Mouse (Mus musculus) liver, embryonic 11.5 days (tissue): Measurements from ENCODE around the gene Gabrb1. TPM values are rescaled to one million over a fixed set of nuclear protein-coding genes. Genes with fewer than 3 reads are reported as not detected.

ENCODE experiments used
- ATAC-seq: fragments of 200-750 bp; cut with Nextera tagmentation; replicated peaks from 2 replicates; pipeline ENCODE4 v1.8.0; 2017; ENCODE audit warnings: moderate number of reproducible peaks, mild to moderate bottlenecking, moderate TSS enrichment, moderate library complexity; ENCODE audit not compliant: low FRiP score
- DNase-seq: peaks from one replicate; pipeline ENCODE4 v3.0.0-alpha.2; 2017; ENCODE audit warnings: low spot score
- H3K27ac ChIP-seq: fragments of 300-500 bp; sonication (generic); 2 replicates; pipeline ENCODE4 v1.5.1; 2014; ENCODE audit warnings: mild to moderate bottlenecking, low read depth, low read length, control low read depth
- H3K27me3 ChIP-seq: fragments of 300-500 bp; sonication (generic); replicated peaks from 2 replicates; pipeline ENCODE4 v1.6.1; 2014; ENCODE audit warnings: low read length, mixed read lengths; ENCODE audit not compliant: control insufficient read depth, insufficient read depth
- H3K36me3 ChIP-seq: fragments of 300-500 bp; sonication (generic); 2 replicates; pipeline ENCODE4 v1.6.1; 2014; ENCODE audit warnings: mild to moderate bottlenecking, low read length, moderate library complexity, mixed read lengths; ENCODE audit not compliant: control insufficient read depth, insufficient read depth
- H3K4me1 ChIP-seq: fragments of 300-500 bp; sonication (generic); replicated peaks from 2 replicates; pipeline ENCODE4 v1.6.1; 2014; ENCODE audit warnings: low read length, mixed read lengths; ENCODE audit not compliant: control insufficient read depth, insufficient read depth
- H3K4me2 ChIP-seq: fragments of 300-500 bp; sonication (generic); 2 replicates; pipeline ENCODE4 v1.6.1; 2014; ENCODE audit warnings: mild to moderate bottlenecking, control low read depth, moderate library complexity
- H3K4me3 ChIP-seq: fragments of 300-500 bp; sonication (generic); 2 replicates; pipeline ENCODE4 v1.5.1; 2014; ENCODE audit warnings: low read depth, low read length, control low read depth
- H3K9ac ChIP-seq: fragments of 300-500 bp; sonication (generic); 2 replicates; pipeline ENCODE4 v1.6.1; 2014; ENCODE audit warnings: low read depth, low read length, control low read depth
- H3K9me3 ChIP-seq: fragments of 300-500 bp; sonication (generic); 2 replicates; pipeline ENCODE4 v1.6.1; 2016; ENCODE audit warnings: low read length, inconsistent platforms, mixed read lengths; ENCODE audit not compliant: control insufficient read depth
- WGBS: fragments of 180-500 bp; shearing (Covaris S2); extraction: QIAGEN DNeasy Blood & Tissue Kit; methylation state at CpG from one replicate; pipeline ENCODE4 v1.1.7; 2014; 5-methylcytosine and 5-hydroxymethylcytosine counted together
- polyA plus RNA-seq: library from polyadenylated mRNA; unstranded; fragments of >200 nt; fragmentation: Nextera tagmentation; extraction: Ambion mirVana; gene quantifications from 2 replicates; pipeline ENCODE4 v1.2.1, GENCODE M21; 2014

Gene Gabrb1
- polyA plus RNA-seq, 1 experiment from 2014 or later: 0.22 TPM

DNA sequence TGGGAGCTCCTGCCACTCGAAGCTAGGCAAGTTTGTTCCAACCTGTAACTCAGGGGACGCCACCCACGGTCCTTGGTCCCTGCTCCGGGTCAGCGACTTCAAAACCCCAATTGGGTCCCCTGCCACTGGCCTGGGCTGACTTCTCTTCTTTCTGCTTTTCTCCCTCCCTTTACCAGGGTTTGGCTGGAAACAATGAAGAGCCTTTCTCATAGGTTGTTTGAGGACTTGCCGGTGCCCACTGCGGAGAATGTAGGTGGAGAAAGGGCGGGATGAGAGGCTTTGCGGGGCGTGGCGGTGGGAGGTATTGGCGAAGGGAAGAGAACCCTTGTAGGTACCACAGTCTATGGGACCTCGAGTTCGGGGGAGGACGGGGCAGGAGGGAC lies 193 bp downstream of the Gabrb1 start, which contains the start of gene Gabra4:
TSS of gene Gabra4 (minus strand) at position 194 of the 383 bp plus-strand sequence.
- Histone ChIP-seq H3K36me3 (no peaks in the 10 kb centered on the region), H3K4me3 (peak within 1 kb of the TSS; percentile 42), H3K4me2 (peak within 1 kb of the TSS; percentile 70), H3K4me1 (peaks cover 2% of the 10 kb centered on the region; the same call in 1 of the 2 replicates), H3K27me3 (peaks cover 26% of the 10 kb centered on the region), H3K27ac (no peak within 1 kb of the TSS), H3K9ac (no peak within 1 kb of the TSS), H3K9me3 (no peaks in the 10 kb centered on the region)
- ATAC-seq (peak; percentile 41), DNase-seq (no peak)
- WGBS: 2% methylated on average over 15 of the region's 15 CpGs

DNA sequence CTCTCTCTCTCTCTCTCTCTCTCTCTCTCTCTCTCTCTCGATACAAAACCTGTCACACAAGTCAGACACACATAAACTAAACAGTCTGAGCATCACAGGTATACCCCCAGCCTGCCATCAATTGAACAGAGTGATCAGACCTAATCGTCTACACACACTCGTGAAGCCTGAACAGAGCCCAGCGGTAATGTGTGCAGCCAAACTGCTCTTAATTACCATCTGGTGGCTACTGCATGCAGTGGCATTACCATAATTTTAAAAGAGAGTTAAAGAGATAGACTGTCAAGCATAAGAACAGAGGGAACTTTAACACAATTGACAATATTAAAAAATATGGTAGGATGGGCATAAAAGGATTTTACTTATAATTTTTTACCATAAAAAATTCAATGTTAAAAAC lies 7.7 kb downstream of the Gabrb1 start:
- H3K4me1 ChIP-seq: no peaks in the 10 kb centered on the region
- no peak overlapping the region for H3K27ac ChIP-seq
- DNase-seq (no peak), ATAC-seq (no peak)
- no peaks in the 10 kb centered on the region for H3K9me3 ChIP-seq
- no peaks in the 10 kb centered on the region for H3K36me3 ChIP-seq
- H3K4me2 ChIP-seq: no peak overlapping the region
- H3K9ac ChIP-seq: no peak overlapping the region
- WGBS: 64% methylated on average over 4 of the region's 4 CpGs
- H3K4me3 ChIP-seq: no peak overlapping the region
- no peaks in the 10 kb centered on the region for H3K27me3 ChIP-seq

DNA sequence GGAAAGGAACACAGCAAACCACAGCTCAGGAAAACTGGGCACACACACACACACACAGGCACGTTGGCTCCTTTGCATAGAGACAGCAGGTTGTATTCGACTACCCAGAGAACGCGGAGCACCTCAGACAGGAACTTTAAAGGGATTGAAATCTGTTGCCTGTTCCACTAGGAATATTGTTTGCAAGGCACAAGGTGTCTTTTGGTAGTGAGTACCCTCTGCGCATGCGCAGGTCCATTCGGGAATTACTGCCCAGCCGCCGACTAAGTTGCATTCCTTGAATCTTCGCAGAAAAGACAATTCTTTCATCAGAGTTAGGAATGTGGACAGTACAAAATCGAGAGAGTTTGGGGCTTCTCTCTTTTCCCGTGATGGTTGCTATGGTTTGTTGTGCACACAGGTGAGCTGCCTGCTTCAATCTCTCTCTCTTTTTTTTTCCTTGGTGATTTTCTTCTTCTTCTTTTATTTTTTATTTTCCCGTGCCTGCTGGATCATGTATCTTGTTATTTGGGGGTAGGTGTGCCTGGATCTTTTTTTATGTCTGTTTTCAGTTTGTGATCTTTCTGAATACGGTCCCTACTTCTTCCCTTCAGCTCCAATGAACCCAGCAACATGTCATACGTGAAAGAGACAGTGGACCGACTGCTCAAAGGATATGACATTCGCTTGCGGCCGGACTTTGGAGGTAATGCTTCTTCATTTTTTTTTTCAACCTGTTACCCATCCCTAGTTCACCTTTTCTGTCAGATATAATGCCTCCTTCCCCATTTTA lies 42.0 kb downstream of the Gabrb1 start:
- Histone ChIP-seq H3K4me3 (peak overlapping the region; percentile 45), H3K4me2 (peak overlapping the region; percentile 45), H3K27me3 (peaks cover 18% of the 10 kb centered on the region), H3K36me3 (no peaks in the 10 kb centered on the region), H3K27ac (no peak overlapping the region), H3K9ac (no peak overlapping the region), H3K9me3 (no peaks in the 10 kb centered on the region), H3K4me1 (no peaks in the 10 kb centered on the region)
- WGBS: 2% methylated on average over 19 of the region's 19 CpGs
- DNase-seq (peak; percentile 38), ATAC-seq (no peak)

DNA sequence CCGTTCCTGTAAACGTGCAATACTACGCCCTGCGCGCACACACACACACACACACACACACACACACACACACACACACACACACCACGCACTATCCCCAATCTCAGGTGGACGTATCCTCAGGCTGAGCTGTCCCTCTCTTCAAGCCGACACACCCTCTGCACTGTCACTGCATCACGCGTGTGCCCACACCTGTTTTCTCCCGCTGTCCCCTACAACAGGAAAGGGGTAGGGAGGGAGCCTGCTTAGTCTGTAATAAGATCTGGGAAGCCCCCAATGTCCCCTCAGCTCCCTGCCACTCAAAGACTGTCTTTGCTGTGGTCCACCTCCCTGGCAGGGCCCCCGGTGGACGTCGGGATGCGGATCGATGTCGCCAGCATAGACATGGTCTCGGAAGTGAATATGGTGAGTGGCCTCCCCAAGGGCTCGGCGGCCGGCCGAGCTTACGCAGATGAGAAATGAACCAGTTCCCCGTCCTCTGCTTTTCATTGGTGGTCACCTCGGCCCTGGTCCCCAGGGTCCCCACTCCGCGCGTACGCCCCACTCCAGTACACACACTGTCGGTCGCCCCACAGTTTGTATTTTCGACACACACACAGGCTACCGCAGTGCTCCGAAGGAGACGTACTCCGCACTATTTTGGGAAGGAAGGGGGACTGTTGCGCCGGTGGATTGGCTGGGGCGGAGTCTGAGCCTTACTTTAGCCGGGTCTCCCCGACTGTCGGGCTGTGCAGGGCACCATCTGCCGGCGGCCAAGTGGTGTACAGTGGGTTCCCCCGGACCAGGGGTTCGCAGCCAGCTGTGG lies 42.8 kb downstream of the Gabrb1 start:
- no peak overlapping the region for H3K9ac ChIP-seq

DNA sequence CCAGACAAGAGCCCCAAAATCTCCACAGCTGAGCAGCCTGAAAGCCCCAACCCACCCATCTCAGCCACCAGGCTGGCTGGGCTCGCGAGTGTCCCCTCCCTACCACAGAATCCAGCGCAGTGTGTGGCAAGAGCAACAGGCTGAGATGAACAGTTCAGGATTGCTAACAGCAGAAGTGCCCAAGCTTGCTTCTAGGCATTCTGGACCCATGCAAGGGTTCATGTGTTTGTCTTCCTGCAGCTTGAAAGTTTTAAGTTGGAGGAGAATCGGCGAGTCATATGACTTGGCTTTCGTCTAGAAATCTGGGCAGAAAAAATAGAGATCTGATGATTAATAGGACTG lies 43.3 kb downstream of the Gabrb1 start:
- WGBS: 4% methylated on average over 6 of the region's 6 CpGs
- no peaks in the 10 kb centered on the region for H3K9me3 ChIP-seq

More for the DNA sequence above, 42.8 kb downstream of the Gabrb1 start:
- no peaks in the 10 kb centered on the region for H3K9me3 ChIP-seq
- H3K27ac ChIP-seq: no peak overlapping the region
- no peaks in the 10 kb centered on the region for H3K36me3 ChIP-seq
- WGBS: 1% methylated on average over 46 of the region's 46 CpGs
- DNase-seq (peak; percentile 49), ATAC-seq (peak; percentile 71)
- peak overlapping the region; percentile 45 for H3K4me3 ChIP-seq
- H3K27me3 ChIP-seq: peaks cover 18% of the 10 kb centered on the region
- H3K4me1 ChIP-seq: no peaks in the 10 kb centered on the region
- H3K4me2 ChIP-seq: peak overlapping the region; percentile 45

DNA sequence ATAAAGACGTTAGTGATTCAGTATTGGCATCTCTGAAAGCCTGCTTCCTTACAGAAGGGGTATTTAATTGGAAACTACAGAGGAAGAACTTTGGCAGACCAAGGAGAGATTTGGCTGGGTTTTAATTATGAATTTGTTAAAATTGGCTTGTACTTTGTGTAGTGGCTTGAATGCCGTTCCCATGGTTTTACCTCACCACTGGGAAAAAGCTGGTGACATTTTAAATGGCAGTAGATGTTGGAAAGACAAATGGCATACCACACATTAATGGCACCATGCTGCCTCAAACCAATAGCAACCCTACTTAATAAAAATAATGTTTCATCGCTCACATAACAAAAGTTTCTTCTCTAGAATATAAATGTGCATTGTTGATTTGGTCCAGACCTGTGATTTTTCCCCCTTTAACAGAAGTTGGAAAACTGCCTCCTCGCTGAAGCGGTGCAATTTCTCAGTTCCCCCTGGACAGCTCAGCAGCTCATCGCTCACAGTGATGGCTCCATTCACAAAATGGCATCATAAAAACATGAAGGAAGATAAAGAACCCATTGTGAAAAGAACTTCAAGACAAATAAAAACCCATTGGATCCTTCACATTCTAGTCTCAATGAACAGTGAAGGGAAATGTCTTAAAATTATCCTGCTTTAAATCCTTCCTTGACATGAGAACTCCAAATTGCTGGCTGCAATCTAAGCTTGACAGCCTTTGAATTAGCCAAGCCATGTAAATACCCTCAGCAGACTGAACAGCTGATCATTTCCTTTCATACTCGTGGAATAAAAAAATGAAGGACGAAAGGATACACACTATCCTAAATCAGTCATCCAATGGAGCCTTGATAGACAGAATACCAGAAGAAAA lies 75.2 kb downstream of the Gabrb1 start:
- DNase-seq (no peak), ATAC-seq (no peak)
- no peak overlapping the region for H3K9ac ChIP-seq
- H3K36me3 ChIP-seq: no peaks in the 10 kb centered on the region
- no peaks in the 10 kb centered on the region for H3K27me3 ChIP-seq
- H3K9me3 ChIP-seq: no peaks in the 10 kb centered on the region
- H3K4me2 ChIP-seq: no peak overlapping the region
- no peak overlapping the region for H3K4me3 ChIP-seq
- H3K4me1 ChIP-seq: no peaks in the 10 kb centered on the region
- no peak overlapping the region for H3K27ac ChIP-seq
- WGBS: 77% methylated on average over 8 of the region's 8 CpGs

More for the DNA sequence above, 43.3 kb downstream of the Gabrb1 start:
- DNase-seq (no peak), ATAC-seq (no peak)
- Histone ChIP-seq H3K9ac (no peak overlapping the region), H3K27ac (no peak overlapping the region), H3K27me3 (peaks cover 18% of the 10 kb centered on the region), H3K4me2 (peak overlapping the region; percentile 45), H3K4me3 (peak overlapping the region; percentile 45), H3K4me1 (no peaks in the 10 kb centered on the region), H3K36me3 (no peaks in the 10 kb centered on the region)

DNA sequence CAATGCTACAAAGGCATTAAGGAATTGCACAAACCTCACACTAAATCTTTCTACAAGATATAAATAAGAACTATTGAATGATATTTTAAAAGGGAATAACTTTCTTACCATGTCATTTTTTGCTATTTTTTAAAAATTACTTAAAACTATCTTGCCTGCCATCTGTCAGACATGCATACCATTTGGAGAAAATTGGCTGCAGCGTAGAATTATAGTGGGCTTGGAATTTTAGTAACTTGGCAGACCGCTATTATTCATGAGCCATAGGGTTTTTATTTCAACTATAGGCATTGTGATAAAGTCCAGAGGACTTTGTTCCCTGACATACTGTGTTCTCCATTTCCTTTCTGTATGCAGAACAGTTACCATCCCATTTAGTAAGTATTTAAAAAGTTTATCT lies 89.5 kb downstream of the Gabrb1 start:
- ATAC-seq (no peak), DNase-seq (no peak)

DNA sequence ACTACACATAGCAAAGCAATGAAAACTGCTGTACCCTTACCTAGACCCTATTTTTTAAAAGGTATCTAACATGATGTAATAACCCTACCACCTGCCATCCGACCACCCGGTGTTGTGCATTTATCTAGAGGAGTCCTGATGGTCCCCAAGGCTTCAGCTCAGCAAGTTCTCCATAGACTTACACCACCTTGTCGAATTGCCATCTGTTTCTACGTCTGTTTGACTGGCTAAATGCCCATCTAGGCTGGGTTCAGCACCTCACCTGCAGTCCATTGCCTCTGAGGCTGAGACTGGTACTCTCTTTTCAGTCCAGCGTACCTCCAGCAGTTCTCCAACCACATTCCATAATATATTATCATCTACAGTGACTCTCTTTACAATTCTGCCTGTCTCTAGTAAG lies 96.1 kb downstream of the Gabrb1 start:
- WGBS: 71% methylated on average over 5 of the region's 5 CpGs
- Histone ChIP-seq H3K9ac (no peak overlapping the region), H3K27ac (no peak overlapping the region), H3K27me3 (no peaks in the 10 kb centered on the region), H3K4me1 (no peaks in the 10 kb centered on the region), H3K4me2 (no peak overlapping the region), H3K9me3 (no peaks in the 10 kb centered on the region), H3K36me3 (no peaks in the 10 kb centered on the region), H3K4me3 (no peak overlapping the region)
- DNase-seq: no peak
- no peak for ATAC-seq

More for the DNA sequence above, 89.5 kb downstream of the Gabrb1 start:
- Histone ChIP-seq H3K4me2 (no peak overlapping the region), H3K9me3 (no peaks in the 10 kb centered on the region), H3K27me3 (no peaks in the 10 kb centered on the region), H3K27ac (no peak overlapping the region), H3K36me3 (no peaks in the 10 kb centered on the region), H3K9ac (no peak overlapping the region), H3K4me1 (no peaks in the 10 kb centered on the region), H3K4me3 (no peak overlapping the region)
- WGBS: 68% methylated on average over 2 of the region's 2 CpGs
